Mouse (Mus musculus): ENCODE data around the gene Bcr. TPM values are rescaled to one million over a fixed set of nuclear protein-coding genes. Genes with fewer than 3 reads are reported as not detected.

The Bcr gene
- polyA plus RNA-seq, 1 experiment from 2014 or later, result 8.9 TPM

GRCm38 (mm10) chr10:75058761-75059395 lies 1.5 kb upstream of the Bcr start:
- Histone ChIP-seq H3K4me2 (no peak overlapping the region; the same call in 1 of the 2 replicates), H3K9me3 (no peaks in the 10 kb centered on the region), H3K9ac (no peak overlapping the region), H3K4me1 (peaks cover 42% of the 10 kb centered on the region), H3K27me3 (replicated peaks) (no peaks in the 10 kb centered on the region), H3K36me3 (no peaks in the 10 kb centered on the region), H3K27ac (no peak overlapping the region), H3K4me3 (replicated peaks) (no peak overlapping the region)
- 39% methylated on average over 9 of the region's 9 CpGs for WGBS
- no peak for ATAC-seq (ENCODE audit: insufficient read depth, low FRiP score, low read depth)

DNA sequence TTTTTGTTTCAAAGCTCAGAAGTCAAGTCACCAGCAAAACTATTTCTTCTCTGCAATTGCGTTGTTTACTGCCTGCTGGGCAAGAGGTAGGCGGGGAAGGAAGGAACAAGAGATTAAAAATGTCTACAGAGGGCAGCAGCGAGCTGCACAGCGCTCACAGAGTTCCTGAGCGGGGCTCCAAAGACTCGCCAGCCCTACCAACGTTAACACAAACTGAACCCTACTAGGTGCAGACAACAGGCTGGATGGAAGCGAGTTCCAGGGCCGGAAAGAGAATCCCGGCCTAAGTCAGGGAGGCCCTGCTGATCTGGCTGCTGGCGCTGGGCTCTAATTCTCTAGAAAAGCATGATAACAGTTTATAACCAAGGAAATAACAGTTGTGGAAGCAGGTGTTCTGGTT lies 996 bp upstream of the Bcr start:
- peaks cover 39% of the 10 kb centered on the region for H3K4me1 ChIP-seq
- H3K4me3 ChIP-seq (replicated peaks), result peak overlapping the region; percentile 72; the same call in 1 of the 2 replicates
- no peak for ATAC-seq (ENCODE audit: insufficient read depth, low FRiP score, low read depth)
- 2% methylated on average over 11 of the region's 11 CpGs for WGBS
- H3K27ac ChIP-seq, result no peak overlapping the region
- no peak overlapping the region for H3K9ac ChIP-seq
- H3K27me3 ChIP-seq (replicated peaks), result no peaks in the 10 kb centered on the region
- no peaks in the 10 kb centered on the region for H3K9me3 ChIP-seq
- H3K4me2 ChIP-seq, result peak overlapping the region; percentile 87
- no peaks in the 10 kb centered on the region for H3K36me3 ChIP-seq

- Histone ChIP-seq H3K4me1 (peaks cover 42% of the 10 kb centered on the region), H3K4me3 (replicated peaks) (peak overlapping the region; percentile 72), H3K27ac (peak overlapping the region; percentile 46; the same call in 1 of the 2 replicates), H3K36me3 (no peaks in the 10 kb centered on the region), H3K9me3 (no peaks in the 10 kb centered on the region), H3K4me2 (peak overlapping the region; percentile 87), H3K9ac (peak overlapping the region; percentile 77), H3K27me3 (replicated peaks) (no peaks in the 10 kb centered on the region)
- under 1% methylated on average over 32 of the region's 48 CpGs for WGBS
- ATAC-seq (ENCODE audit: insufficient read depth, low FRiP score, low read depth), result 0 out of 2 replicates have a peak, but pooled peaks have one; percentile 18
Observed at GRCm38 (mm10) chr10:75060843-75061235, 447 bp downstream of the Bcr start.

DNA sequence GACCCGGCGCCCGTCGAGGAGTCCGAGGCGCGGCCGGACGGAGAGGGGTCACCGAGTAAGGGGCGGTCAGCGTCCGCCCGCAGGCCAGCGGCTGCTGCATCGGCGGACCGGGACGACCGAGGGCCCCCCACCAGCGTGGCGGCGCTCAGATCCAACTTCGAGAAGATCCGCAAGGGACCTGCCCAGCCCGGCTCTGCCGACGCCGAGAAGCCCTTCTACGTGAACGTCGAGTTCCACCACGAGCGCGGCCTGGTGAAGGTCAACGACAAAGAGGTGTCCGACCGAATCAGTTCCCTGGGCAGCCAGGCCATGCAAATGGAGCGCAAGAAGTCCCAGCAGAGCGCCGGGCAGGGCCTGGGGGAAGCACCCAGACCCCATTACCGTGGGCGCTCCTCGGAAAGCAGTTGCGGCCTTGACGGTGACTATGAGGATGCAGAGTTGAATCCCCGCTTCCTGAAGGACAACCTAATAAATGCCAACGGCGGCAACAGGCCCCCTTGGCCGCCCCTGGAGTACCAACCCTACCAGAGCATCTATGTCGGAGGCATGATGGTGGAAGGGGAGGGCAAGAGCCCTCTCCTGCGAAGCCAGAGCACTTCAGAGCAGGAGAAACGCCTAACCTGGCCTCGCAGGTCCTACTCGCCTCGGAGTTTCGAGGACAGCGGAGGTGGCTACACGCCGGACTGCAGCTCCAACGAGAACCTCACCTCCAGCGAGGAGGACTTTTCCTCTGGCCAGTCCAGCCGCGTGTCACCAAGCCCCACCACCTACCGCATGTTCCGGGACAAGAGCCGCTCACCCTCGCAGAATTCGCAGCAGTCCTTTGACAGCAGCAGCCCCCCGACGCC lies 1.2 kb downstream of the Bcr start:
- Histone ChIP-seq H3K27ac (no peak overlapping the region), H3K4me3 (replicated peaks) (peak overlapping the region; percentile 72), H3K36me3 (no peaks in the 10 kb centered on the region), H3K4me2 (peak overlapping the region; percentile 87), H3K4me1 (peaks cover 42% of the 10 kb centered on the region), H3K9me3 (no peaks in the 10 kb centered on the region), H3K27me3 (replicated peaks) (no peaks in the 10 kb centered on the region), H3K9ac (peak overlapping the region; percentile 77)
- ATAC-seq (ENCODE audit: insufficient read depth, low FRiP score, low read depth), result no peak
- 3% methylated on average over 71 of the region's 71 CpGs for WGBS

DNA sequence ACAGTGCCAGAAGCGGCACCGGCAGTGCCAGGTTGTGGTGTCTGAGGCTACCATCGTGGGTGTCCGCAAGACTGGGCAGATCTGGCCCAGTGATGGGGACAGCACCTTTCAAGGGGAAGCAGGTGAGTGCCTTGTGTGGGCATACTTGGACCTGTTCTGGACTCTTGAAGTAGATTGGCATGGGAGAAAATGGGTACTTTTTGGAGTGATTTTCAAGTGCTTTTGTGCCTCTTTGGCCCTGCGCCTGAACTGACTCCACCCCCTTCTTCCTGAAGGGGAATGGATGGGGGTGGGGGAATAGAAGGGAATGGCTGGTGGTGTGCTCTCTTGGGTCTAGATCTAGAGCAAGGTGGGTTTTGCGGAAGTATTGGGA lies 1.8 kb downstream of the Bcr start:
- peaks cover 42% of the 10 kb centered on the region for H3K4me1 ChIP-seq
- H3K4me2 ChIP-seq, result peak overlapping the region; percentile 87
- H3K9ac ChIP-seq, result peak overlapping the region; percentile 77; the same call in 1 of the 2 replicates
- H3K9me3 ChIP-seq, result no peaks in the 10 kb centered on the region
- H3K36me3 ChIP-seq, result no peaks in the 10 kb centered on the region
- WGBS, result 15% methylated on average over 6 of the region's 6 CpGs
- ATAC-seq (ENCODE audit: insufficient read depth, low FRiP score, low read depth), result no peak
- H3K27me3 ChIP-seq (replicated peaks), result no peaks in the 10 kb centered on the region
- peak overlapping the region; percentile 72 for H3K4me3 ChIP-seq (replicated peaks)
- no peak overlapping the region for H3K27ac ChIP-seq

DNA sequence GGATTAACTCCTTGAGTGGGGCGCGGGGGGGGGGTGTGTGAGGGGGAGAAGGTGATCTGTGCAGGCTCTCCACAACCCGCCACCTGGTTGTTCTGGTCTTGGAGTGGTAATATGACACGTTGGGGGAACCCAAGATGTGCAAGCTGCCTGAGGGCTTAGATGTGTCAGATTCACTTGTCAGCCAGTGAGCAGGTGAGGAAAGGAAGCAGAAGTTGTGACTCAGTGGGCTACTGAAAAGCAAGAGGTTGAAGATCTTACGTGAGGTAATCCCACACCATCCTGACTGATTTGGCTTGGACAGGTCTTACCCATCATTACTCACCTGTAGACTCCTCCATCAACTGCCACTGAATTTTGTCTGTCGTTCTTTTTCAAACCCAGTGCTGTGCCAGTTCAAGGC lies 2.2 kb downstream of the Bcr start:
- no peak for ATAC-seq (ENCODE audit: insufficient read depth, low FRiP score, low read depth)
- Histone ChIP-seq H3K9ac (no peak overlapping the region), H3K4me1 (peaks cover 46% of the 10 kb centered on the region)

GRCm38 (mm10) chr10:75063301-75063965 lies 3.0 kb downstream of the Bcr start:
- no peaks in the 10 kb centered on the region for H3K27me3 ChIP-seq (replicated peaks)
- peak overlapping the region; percentile 72 for H3K4me3 ChIP-seq (replicated peaks)
- H3K9ac ChIP-seq, result no peak overlapping the region
- no peak for ATAC-seq (ENCODE audit: insufficient read depth, low FRiP score, low read depth)
- no peak overlapping the region for H3K27ac ChIP-seq
- no peaks in the 10 kb centered on the region for H3K36me3 ChIP-seq
- WGBS, result 45% methylated on average over 12 of the region's 12 CpGs
- H3K9me3 ChIP-seq, result no peaks in the 10 kb centered on the region
- peak overlapping the region; percentile 87 for H3K4me2 ChIP-seq
- H3K4me1 ChIP-seq, result peaks cover 46% of the 10 kb centered on the region

More for the DNA sequence above, 2.2 kb downstream of the Bcr start:
- H3K9me3 ChIP-seq, result no peaks in the 10 kb centered on the region
- peak overlapping the region; percentile 87 for H3K4me2 ChIP-seq
- H3K36me3 ChIP-seq, result no peaks in the 10 kb centered on the region
- 41% methylated on average over 6 of the region's 6 CpGs for WGBS
- no peak overlapping the region for H3K27ac ChIP-seq
- H3K27me3 ChIP-seq (replicated peaks), result no peaks in the 10 kb centered on the region
- peak overlapping the region; percentile 72 for H3K4me3 ChIP-seq (replicated peaks)

- H3K27ac ChIP-seq, result no peak overlapping the region
- no peak overlapping the region for H3K9ac ChIP-seq
- no peaks in the 10 kb centered on the region for H3K9me3 ChIP-seq
- no peaks in the 10 kb centered on the region for H3K36me3 ChIP-seq
- no peaks in the 10 kb centered on the region for H3K27me3 ChIP-seq (replicated peaks)
- ATAC-seq (ENCODE audit: insufficient read depth, low FRiP score, low read depth), result no peak
- WGBS, result 76% methylated on average over 6 of the region's 6 CpGs
- H3K4me3 ChIP-seq (replicated peaks), result no peak overlapping the region
- H3K4me1 ChIP-seq, result peaks cover 39% of the 10 kb centered on the region
- no peak overlapping the region for H3K4me2 ChIP-seq
Observed at GRCm38 (mm10) chr10:75065691-75066090, 5.3 kb downstream of the Bcr start.

DNA sequence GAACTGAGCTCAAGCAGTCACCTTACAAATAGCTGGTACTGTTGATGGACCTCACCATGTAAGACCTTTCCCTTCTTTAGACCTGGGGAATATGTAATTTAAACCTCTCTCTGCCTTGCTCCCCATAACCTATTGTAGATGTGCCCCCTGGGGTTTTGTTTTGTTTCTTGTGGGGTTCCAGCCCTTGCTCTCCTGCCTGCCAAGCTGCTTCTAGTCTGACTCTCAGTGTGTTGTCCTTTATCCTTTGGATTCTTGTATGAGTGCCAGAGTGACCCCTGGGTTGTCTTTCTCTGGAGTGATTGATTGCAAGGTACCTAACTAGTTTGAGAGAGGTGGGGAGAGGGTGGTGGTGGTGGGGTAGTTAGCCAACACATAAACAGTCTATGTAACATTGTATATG lies 7.1 kb downstream of the Bcr start:
- Histone ChIP-seq H3K4me2 (no peak overlapping the region), H3K27ac (no peak overlapping the region), H3K4me1 (peaks cover 26% of the 10 kb centered on the region), H3K27me3 (replicated peaks) (no peaks in the 10 kb centered on the region), H3K9ac (no peak overlapping the region), H3K36me3 (no peaks in the 10 kb centered on the region), H3K9me3 (no peaks in the 10 kb centered on the region), H3K4me3 (replicated peaks) (no peak overlapping the region)
- no peak for ATAC-seq (ENCODE audit: insufficient read depth, low FRiP score, low read depth)

DNA sequence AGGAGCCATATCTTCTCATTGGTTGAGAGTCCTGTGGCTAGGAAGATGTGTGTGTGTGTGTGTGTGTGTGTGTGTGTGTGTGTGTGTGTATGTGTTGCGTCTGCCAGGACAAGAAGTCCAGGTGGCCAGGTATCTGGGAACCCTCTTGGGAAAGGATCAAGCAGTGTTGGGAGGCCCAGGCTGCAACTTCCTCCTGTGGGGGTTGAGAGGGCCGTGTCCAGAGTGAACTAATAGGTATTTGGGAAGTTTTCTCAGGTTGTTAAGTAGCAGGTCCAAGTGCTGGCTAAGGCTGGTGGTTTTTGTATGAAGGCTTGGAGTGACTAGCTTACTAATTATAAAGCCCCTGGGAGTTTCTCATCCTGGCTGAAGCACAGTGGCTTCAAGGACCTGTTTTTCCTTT lies 7.7 kb downstream of the Bcr start:
- Histone ChIP-seq H3K27me3 (replicated peaks) (no peaks in the 10 kb centered on the region), H3K4me1 (peaks cover 21% of the 10 kb centered on the region), H3K9me3 (no peaks in the 10 kb centered on the region), H3K4me2 (no peak overlapping the region), H3K27ac (no peak overlapping the region), H3K4me3 (replicated peaks) (no peak overlapping the region), H3K9ac (no peak overlapping the region), H3K36me3 (no peaks in the 10 kb centered on the region)
- 31% methylated on average over 2 of the region's 2 CpGs for WGBS
- ATAC-seq (ENCODE audit: insufficient read depth, low FRiP score, low read depth), result no peak

GRCm38 (mm10) chr10:75068624-75069328 lies 8.4 kb downstream of the Bcr start:
- Histone ChIP-seq H3K27ac (no peak overlapping the region; the same call in 1 of the 2 replicates), H3K4me3 (replicated peaks) (no peak overlapping the region), H3K4me1 (peaks cover 14% of the 10 kb centered on the region), H3K4me2 (0 out of 2 replicates have a peak overlapping the region, but pooled peaks have one; percentile 17), H3K27me3 (replicated peaks) (no peaks in the 10 kb centered on the region), H3K9me3 (no peaks in the 10 kb centered on the region), H3K36me3 (no peaks in the 10 kb centered on the region), H3K9ac (no peak overlapping the region)
- 0 out of 2 replicates have a peak, but pooled peaks have one; percentile 25 for ATAC-seq (ENCODE audit: insufficient read depth, low FRiP score, low read depth)
- 30% methylated on average over 12 of the region's 12 CpGs for WGBS

Data from stomach, embryonic 15.5 days (tissue).